Mouse (Mus musculus): ENCODE results near the gene Slc25a42. TPM values are rescaled to one million over a fixed set of nuclear protein-coding genes. Genes with fewer than 3 reads are reported as not detected.

The Slc25a42 gene
- total RNA-seq, 1 experiment from 2014 or later, result 144 TPM

GRCm38 (mm10) chr8:70170748-70171147, 41.4 kb downstream of the Slc25a42 start:
- no peak for DNase-seq

GRCm38 (mm10) chr8:70170116-70170515, 42.0 kb downstream of the Slc25a42 start:
- no peak for DNase-seq

GRCm38 (mm10) chr8:70166504-70167110, 45.5 kb downstream of the Slc25a42 start:
- peak; percentile 86 for DNase-seq

GRCm38 (mm10) chr8:70163316-70163715, 48.8 kb downstream of the Slc25a42 start:
- DNase-seq, result no peak

GRCm38 (mm10) chr8:70160015-70160414, 52.1 kb downstream of the Slc25a42 start:
- DNase-seq, result no peak

- DNase-seq, result no peak
These were observed 52.9 kb downstream of the Slc25a42 start for GRCm38 (mm10) chr8:70159211-70159610.

GRCm38 (mm10) chr8:70158069-70158853, 53.8 kb downstream of the Slc25a42 start:
- peak; percentile 78 for DNase-seq

GRCm38 (mm10) chr8:70157240-70157800, 54.8 kb downstream of the Slc25a42 start:
- no peak for DNase-seq

GRCm38 (mm10) chr8:70152537-70153257, 59.4 kb downstream of the Slc25a42 start:
- DNase-seq, result peak; percentile 86

GRCm38 (mm10) chr8:70150158-70150557, 61.9 kb downstream of the Slc25a42 start:
- DNase-seq, result no peak

GRCm38 (mm10) chr8:70147678-70148607, 64.2 kb downstream of the Slc25a42 start:
- DNase-seq, result no peak

GRCm38 (mm10) chr8:70139981-70140380, 72.1 kb downstream of the Slc25a42 start:
- no peak for DNase-seq

GRCm38 (mm10) chr8:70139026-70139857, 72.9 kb downstream of the Slc25a42 start, which contains the start of the genes Rfxank, Borcs8 and Mef2b:
Gene Rfxank, minus strand, starts transcription at chr8:70139154.
Gene Borcs8, plus strand, starts transcription at chr8:70139499.
Gene Mef2b, plus strand, starts transcription at chr8:70139711.
- peak; percentile 99 for DNase-seq

- DNase-seq, result no peak
These were observed 74.2 kb downstream of the Slc25a42 start for GRCm38 (mm10) chr8:70137890-70138289.

- no peak for DNase-seq
These were observed 75.5 kb downstream of the Slc25a42 start for GRCm38 (mm10) chr8:70136591-70136990.

GRCm38 (mm10) chr8:70134931-70135330, 77.2 kb downstream of the Slc25a42 start:
- no peak for DNase-seq

Data from adrenal gland, postnatal 14 days (tissue).